Mouse (Mus musculus): ENCODE measurements around the gene Exph5. TPM values are rescaled to one million over a fixed set of nuclear protein-coding genes. Genes with fewer than 3 reads are reported as not detected.
A peak's percentile ranks its signal among the peaks of the same experiment; 100 is the strongest.

Gene Exph5
- polyA plus RNA-seq, 1 experiment from 2014 or later = 1.1 TPM

- Histone ChIP-seq H3K4me3 (ENCODE audit: low read depth, low read length) (no peak overlapping the region), H3K9me3 (ENCODE audit: control insufficient read depth, low read length) (no peaks in the 10 kb centered on the region), H3K4me2 (ENCODE audit: low read depth, severe bottlenecking) (no peak overlapping the region), H3K36me3 (ENCODE audit: control insufficient read depth, insufficient read depth, low read length) (no peaks in the 10 kb centered on the region), H3K27ac (replicated peaks; ENCODE audit: low read depth, low read length) (no peak overlapping the region), H3K27me3 (ENCODE audit: control insufficient read depth, insufficient read depth, low read length) (no peaks in the 10 kb centered on the region), H3K4me1 (ENCODE audit: control insufficient read depth, insufficient read depth, low read length) (0 out of 2 replicates have a peak, but pooled peaks cover 2% of the 10 kb centered on the region), H3K9ac (ENCODE audit: low read length) (no peak overlapping the region)
- no peak for ATAC-seq (ENCODE audit: insufficient number of reproducible peaks, low FRiP score, low TSS enrichment, low read depth)
- WGBS = 90% methylated on average over 8 of the region's 8 CpGs
- DNase-seq (ENCODE audit: low spot score) = no peak
These were observed 98.1 kb downstream of the Exph5 start for GRCm38 (mm10) chr9:53399537-53399936.

DNA sequence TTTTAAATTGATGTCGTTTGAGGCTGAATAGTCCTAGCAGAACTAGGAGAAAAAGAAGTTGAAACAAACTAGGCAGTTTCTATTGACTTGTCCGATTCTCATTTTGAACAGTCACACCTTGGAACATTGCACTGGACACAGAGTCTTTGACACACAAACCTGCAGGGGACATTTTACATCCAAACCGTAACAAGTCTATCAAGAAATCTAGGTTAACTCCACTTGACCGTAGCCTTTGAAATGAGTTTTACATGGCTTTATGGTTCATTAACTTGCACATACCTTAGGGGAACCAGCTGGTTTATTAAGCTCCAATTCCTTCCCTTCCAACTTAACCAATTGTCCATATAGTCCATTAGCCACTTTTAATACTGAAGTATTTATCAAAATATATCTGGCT lies 99.2 kb downstream of the Exph5 start:
- Histone ChIP-seq H3K36me3 (ENCODE audit: control insufficient read depth, insufficient read depth, low read length) (no peaks in the 10 kb centered on the region), H3K9me3 (ENCODE audit: control insufficient read depth, low read length) (no peaks in the 10 kb centered on the region), H3K4me1 (ENCODE audit: control insufficient read depth, insufficient read depth, low read length) (0 out of 2 replicates have a peak, but pooled peaks cover 2% of the 10 kb centered on the region), H3K27ac (replicated peaks; ENCODE audit: low read depth, low read length) (no peak overlapping the region), H3K9ac (ENCODE audit: low read length) (no peak overlapping the region), H3K4me2 (ENCODE audit: low read depth, severe bottlenecking) (no peak overlapping the region), H3K27me3 (ENCODE audit: control insufficient read depth, insufficient read depth, low read length) (no peaks in the 10 kb centered on the region), H3K4me3 (ENCODE audit: low read depth, low read length) (no peak overlapping the region)
- DNase-seq (ENCODE audit: low spot score) = no peak
- no peak for ATAC-seq (ENCODE audit: insufficient number of reproducible peaks, low FRiP score, low TSS enrichment, low read depth)
- 79% methylated on average over 4 of the region's 4 CpGs for WGBS

- no peak for ATAC-seq (ENCODE audit: insufficient number of reproducible peaks, low FRiP score, low TSS enrichment, low read depth)
These were observed 99.7 kb downstream of the Exph5 start for GRCm38 (mm10) chr9:53401146-53401545.

DNA sequence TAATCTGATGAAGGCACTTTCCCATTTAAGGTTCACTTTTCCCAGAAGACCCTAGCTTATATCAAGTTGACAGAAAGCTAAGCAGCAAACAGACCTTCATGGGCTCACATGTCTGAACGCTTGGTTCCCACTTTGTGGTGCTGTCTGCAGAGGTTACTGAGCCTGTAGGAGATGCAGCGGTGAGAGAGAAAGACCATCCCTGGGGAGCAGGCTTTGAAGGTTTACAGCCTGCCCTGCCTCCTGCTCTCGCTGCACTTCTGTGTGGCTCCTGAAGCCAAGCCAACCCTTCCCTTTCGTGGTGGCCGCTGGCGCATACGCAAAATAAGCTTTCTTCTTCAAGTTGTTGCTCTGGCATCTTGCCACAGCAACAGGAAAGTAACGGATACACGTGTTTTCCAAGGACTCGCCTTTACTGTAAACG lies 100.8 kb downstream of the Exph5 start, which contains the start of gene 4930550C14Rik:
TSS of gene 4930550C14Rik (plus strand) at position 35 of the 421 bp plus-strand sequence.
- Histone ChIP-seq H3K4me1 (ENCODE audit: control insufficient read depth, insufficient read depth, low read length) (peaks cover 5% of the 10 kb centered on the region; the same call in 1 of the 2 replicates), H3K4me3 (ENCODE audit: low read depth, low read length) (no peak within 1 kb of the TSS), H3K9me3 (ENCODE audit: control insufficient read depth, low read length) (no peaks in the 10 kb centered on the region), H3K27ac (replicated peaks; ENCODE audit: low read depth, low read length) (peak within 1 kb of the TSS; percentile 52; the same call in 1 of the 2 replicates), H3K36me3 (ENCODE audit: control insufficient read depth, insufficient read depth, low read length) (no peaks in the 10 kb centered on the region), H3K4me2 (ENCODE audit: low read depth, severe bottlenecking) (no peak within 1 kb of the TSS), H3K27me3 (ENCODE audit: control insufficient read depth, insufficient read depth, low read length) (no peaks in the 10 kb centered on the region), H3K9ac (ENCODE audit: low read length) (no peak within 1 kb of the TSS)
- WGBS = 13% methylated on average over 11 of the region's 11 CpGs
- ATAC-seq (ENCODE audit: insufficient number of reproducible peaks, low FRiP score, low TSS enrichment, low read depth) (no peak), DNase-seq (ENCODE audit: low spot score) (peak; percentile 31)

More at GRCm38 (mm10) chr9:53401146-53401545, 99.7 kb downstream of the Exph5 start:
- Histone ChIP-seq H3K27ac (replicated peaks; ENCODE audit: low read depth, low read length) (no peak overlapping the region), H3K36me3 (ENCODE audit: control insufficient read depth, insufficient read depth, low read length) (no peaks in the 10 kb centered on the region), H3K4me2 (ENCODE audit: low read depth, severe bottlenecking) (no peak overlapping the region), H3K9me3 (ENCODE audit: control insufficient read depth, low read length) (no peaks in the 10 kb centered on the region), H3K9ac (ENCODE audit: low read length) (no peak overlapping the region), H3K27me3 (ENCODE audit: control insufficient read depth, insufficient read depth, low read length) (no peaks in the 10 kb centered on the region), H3K4me3 (ENCODE audit: low read depth, low read length) (no peak overlapping the region), H3K4me1 (ENCODE audit: control insufficient read depth, insufficient read depth, low read length) (peaks cover 5% of the 10 kb centered on the region; the same call in 1 of the 2 replicates)
- no peak for DNase-seq (ENCODE audit: low spot score)
- WGBS = 89% methylated on average over 8 of the region's 8 CpGs

DNA sequence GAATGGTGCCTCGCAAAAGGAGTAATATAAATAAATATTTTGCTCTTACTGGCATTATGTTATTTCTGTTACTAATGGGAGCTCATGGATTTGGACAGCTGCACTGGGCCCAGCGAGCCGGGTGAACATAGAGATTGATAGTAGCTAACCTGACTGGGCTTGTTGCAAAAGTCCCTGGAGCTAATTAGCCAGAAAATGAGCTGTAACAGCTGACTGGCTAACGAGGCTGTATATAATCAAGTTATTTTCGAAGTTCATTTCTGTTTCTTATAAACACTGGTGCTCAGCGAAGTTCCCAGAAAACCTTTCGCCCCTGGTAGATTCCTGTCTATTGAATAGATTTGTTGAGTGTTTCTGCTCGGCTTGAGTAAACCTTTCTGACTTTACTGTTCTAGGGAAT lies 101.5 kb downstream of the Exph5 start:
- H3K27me3 ChIP-seq (ENCODE audit: control insufficient read depth, insufficient read depth, low read length) = no peaks in the 10 kb centered on the region
- H3K4me3 ChIP-seq (ENCODE audit: low read depth, low read length) = no peak overlapping the region
- H3K36me3 ChIP-seq (ENCODE audit: control insufficient read depth, insufficient read depth, low read length) = no peaks in the 10 kb centered on the region
- ATAC-seq (ENCODE audit: insufficient number of reproducible peaks, low FRiP score, low TSS enrichment, low read depth) = no peak
- 53% methylated on average over 8 of the region's 8 CpGs for WGBS
- H3K27ac ChIP-seq (replicated peaks; ENCODE audit: low read depth, low read length) = peak overlapping the region; percentile 14; the same call in 1 of the 2 replicates
- no peak overlapping the region for H3K9ac ChIP-seq (ENCODE audit: low read length)
- DNase-seq (ENCODE audit: low spot score) = peak; percentile 31
- no peaks in the 10 kb centered on the region for H3K9me3 ChIP-seq (ENCODE audit: control insufficient read depth, low read length)
- no peak overlapping the region for H3K4me2 ChIP-seq (ENCODE audit: low read depth, severe bottlenecking)
- H3K4me1 ChIP-seq (ENCODE audit: control insufficient read depth, insufficient read depth, low read length) = peaks cover 5% of the 10 kb centered on the region; the same call in 1 of the 2 replicates

DNA sequence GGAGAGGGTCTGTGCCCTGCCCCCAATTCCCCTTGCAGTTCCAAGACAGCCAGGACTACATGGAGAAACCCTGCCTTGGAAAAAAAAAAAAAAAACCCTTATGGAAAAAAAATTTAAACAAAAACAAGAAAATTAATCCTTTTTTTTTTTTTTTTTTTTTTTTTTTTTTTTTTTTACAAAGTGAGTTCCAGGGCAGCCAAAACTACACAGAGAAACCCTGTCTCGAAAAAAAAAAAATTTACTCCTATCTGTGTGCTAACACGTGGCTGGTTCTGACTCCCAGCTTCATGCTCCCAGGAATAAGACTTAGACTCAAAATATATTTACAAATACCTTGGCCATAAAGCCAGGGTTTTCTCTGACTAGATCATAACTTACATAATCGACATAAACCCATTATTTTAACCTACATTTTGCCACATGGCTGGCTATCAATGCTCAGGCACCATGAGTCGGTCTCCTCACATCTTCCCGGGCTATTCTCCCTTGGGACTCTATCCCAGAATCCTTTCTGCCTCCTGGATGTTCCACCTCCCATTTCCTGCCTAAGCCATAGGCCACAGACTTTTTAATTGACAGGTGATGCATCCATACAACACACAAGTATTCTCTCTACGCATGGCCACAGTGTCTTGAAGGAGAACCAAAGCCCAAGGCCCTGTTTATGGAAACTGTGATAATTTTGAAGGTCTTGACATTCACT lies 102.7 kb downstream of the Exph5 start:
- Histone ChIP-seq H3K4me1 (ENCODE audit: control insufficient read depth, insufficient read depth, low read length) (peaks cover 5% of the 10 kb centered on the region; the same call in 1 of the 2 replicates), H3K9me3 (ENCODE audit: control insufficient read depth, low read length) (no peaks in the 10 kb centered on the region), H3K4me3 (ENCODE audit: low read depth, low read length) (no peak overlapping the region), H3K27ac (replicated peaks; ENCODE audit: low read depth, low read length) (no peak overlapping the region), H3K9ac (ENCODE audit: low read length) (no peak overlapping the region), H3K36me3 (ENCODE audit: control insufficient read depth, insufficient read depth, low read length) (no peaks in the 10 kb centered on the region), H3K27me3 (ENCODE audit: control insufficient read depth, insufficient read depth, low read length) (no peaks in the 10 kb centered on the region), H3K4me2 (ENCODE audit: low read depth, severe bottlenecking) (no peak overlapping the region)
- ATAC-seq (ENCODE audit: insufficient number of reproducible peaks, low FRiP score, low TSS enrichment, low read depth) (no peak), DNase-seq (ENCODE audit: low spot score) (no peak)
- WGBS = 84% methylated on average over 6 of the region's 6 CpGs

DNA sequence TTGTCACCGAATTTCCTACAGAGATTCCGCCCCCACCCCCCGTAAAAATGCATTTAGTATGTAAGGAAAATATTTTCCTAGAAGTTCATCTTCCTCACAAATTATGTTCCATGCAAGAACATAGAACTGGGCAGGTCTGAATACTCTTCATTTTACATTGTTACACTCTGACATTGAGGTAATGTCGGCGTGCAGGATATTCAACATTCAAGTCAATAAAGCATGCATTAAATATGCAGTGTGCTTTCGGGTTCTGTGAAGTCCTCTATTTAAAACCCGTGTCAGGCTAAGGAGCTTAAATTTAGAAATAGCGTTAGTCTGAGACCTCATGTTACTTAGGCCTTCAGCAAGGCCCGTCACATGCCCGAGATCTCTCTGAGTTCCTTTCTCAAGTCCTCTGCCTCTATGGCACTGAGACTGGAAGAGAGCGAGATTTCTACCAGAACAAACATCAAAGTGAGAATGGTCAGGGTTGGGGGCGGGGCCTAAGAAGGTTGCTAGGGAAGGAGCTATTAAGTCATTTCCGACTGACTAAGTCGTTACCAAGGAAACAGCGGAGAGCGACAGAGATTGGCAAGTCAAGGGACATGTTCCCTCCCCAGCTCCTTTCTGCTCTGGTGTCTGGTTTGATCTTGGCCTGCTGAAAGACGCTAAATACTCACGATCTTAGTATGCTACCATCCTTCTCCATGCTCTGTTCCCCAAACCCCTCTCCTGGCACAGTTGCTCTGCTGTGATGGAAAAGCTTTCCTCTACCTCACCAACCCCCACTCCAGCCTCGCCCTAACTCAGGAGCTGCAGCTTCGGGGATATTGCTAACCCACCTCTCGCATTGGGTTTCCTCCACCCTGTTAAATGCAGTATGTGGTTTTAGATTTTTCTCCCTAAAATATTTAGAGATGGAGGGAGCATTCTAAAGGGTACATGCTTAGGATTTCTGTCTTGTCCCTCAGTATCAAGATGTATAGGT lies 103.6 kb downstream of the Exph5 start:
- H3K4me1 ChIP-seq (ENCODE audit: control insufficient read depth, insufficient read depth, low read length) = peaks cover 5% of the 10 kb centered on the region; the same call in 1 of the 2 replicates
- DNase-seq (ENCODE audit: low spot score) (peak; percentile 87), ATAC-seq (ENCODE audit: insufficient number of reproducible peaks, low FRiP score, low TSS enrichment, low read depth) (peak; percentile 78)
- no peak overlapping the region for H3K9ac ChIP-seq (ENCODE audit: low read length)
- WGBS = 25% methylated on average over 21 of the region's 21 CpGs
- no peaks in the 10 kb centered on the region for H3K27me3 ChIP-seq (ENCODE audit: control insufficient read depth, insufficient read depth, low read length)
- peak overlapping the region; percentile 42 for H3K4me2 ChIP-seq (ENCODE audit: low read depth, severe bottlenecking)
- H3K36me3 ChIP-seq (ENCODE audit: control insufficient read depth, insufficient read depth, low read length) = no peaks in the 10 kb centered on the region
- peak overlapping the region; percentile 23 for H3K4me3 ChIP-seq (ENCODE audit: low read depth, low read length)
- H3K9me3 ChIP-seq (ENCODE audit: control insufficient read depth, low read length) = no peaks in the 10 kb centered on the region
- H3K27ac ChIP-seq (replicated peaks; ENCODE audit: low read depth, low read length) = peak overlapping the region; percentile 25; the same call in 1 of the 2 replicates

GRCm38 (mm10) chr9:53408548-53408947 lies 107.1 kb downstream of the Exph5 start:
- H3K4me1 ChIP-seq (ENCODE audit: control insufficient read depth, insufficient read depth, low read length) = peaks cover 3% of the 10 kb centered on the region; the same call in 1 of the 2 replicates
- no peak overlapping the region for H3K27ac ChIP-seq (replicated peaks; ENCODE audit: low read depth, low read length)
- WGBS = 87% methylated on average over 4 of the region's 4 CpGs
- H3K36me3 ChIP-seq (ENCODE audit: control insufficient read depth, insufficient read depth, low read length) = no peaks in the 10 kb centered on the region
- no peaks in the 10 kb centered on the region for H3K27me3 ChIP-seq (ENCODE audit: control insufficient read depth, insufficient read depth, low read length)
- no peak overlapping the region for H3K4me3 ChIP-seq (ENCODE audit: low read depth, low read length)
- H3K4me2 ChIP-seq (ENCODE audit: low read depth, severe bottlenecking) = no peak overlapping the region
- ATAC-seq (ENCODE audit: insufficient number of reproducible peaks, low FRiP score, low TSS enrichment, low read depth) (no peak), DNase-seq (ENCODE audit: low spot score) (no peak)
- no peaks in the 10 kb centered on the region for H3K9me3 ChIP-seq (ENCODE audit: control insufficient read depth, low read length)
- no peak overlapping the region for H3K9ac ChIP-seq (ENCODE audit: low read length)
